Mouse (Mus musculus) liver, embryonic 12.5 days (tissue): ENCODE measurements at regions not wholly inside any gene's neighbourhood (a gene's known extent, or its start where the extent isn't known, plus 50 kb on each side); places are given as distances from the start of the nearest gene placed in this dataset.

ENCODE experiments used
- ATAC-seq: fragments of 200-750 bp; cut with Nextera tagmentation; 2 replicates; pipeline ENCODE4 v1.8.0; 2017; ENCODE audit warnings: moderate number of reproducible peaks, mild to moderate bottlenecking, moderate library complexity
- H3K27ac ChIP-seq: fragments of 300-500 bp; sonication (generic); 2 replicates; pipeline ENCODE4 v1.5.1; 2016; ENCODE audit warnings: mild to moderate bottlenecking
- H3K27me3 ChIP-seq: fragments of 300-500 bp; sonication (generic); replicated peaks from 2 replicates; pipeline ENCODE4 v1.6.1; 2016; ENCODE audit warnings: mild to moderate bottlenecking, moderate library complexity
- H3K36me3 ChIP-seq: fragments of 300-500 bp; sonication (generic); 2 replicates; pipeline ENCODE4 v1.6.1; 2016; ENCODE audit warnings: mild to moderate bottlenecking, moderate library complexity
- H3K4me1 ChIP-seq: fragments of 300-500 bp; sonication (generic); 2 replicates; pipeline ENCODE4 v1.6.1; 2016
- H3K4me2 ChIP-seq: fragments of 300-500 bp; sonication (generic); 2 replicates; pipeline ENCODE4 v1.6.1; 2016; ENCODE audit warnings: mild to moderate bottlenecking, moderate library complexity
- H3K4me3 ChIP-seq: fragments of 300-500 bp; sonication (generic); 2 replicates; pipeline ENCODE4 v1.5.1; 2016; ENCODE audit warnings: mild to moderate bottlenecking, moderate library complexity
- H3K9ac ChIP-seq: fragments of 300-500 bp; sonication (generic); 2 replicates; pipeline ENCODE4 v1.6.1; 2016; ENCODE audit warnings: mild to moderate bottlenecking, moderate library complexity
- H3K9me3 ChIP-seq: fragments of 300-500 bp; sonication (generic); replicated peaks from 2 replicates; pipeline ENCODE4 v1.6.1; 2016; ENCODE audit warnings: mild to moderate bottlenecking, moderate library complexity
- WGBS: fragments of 180-500 bp; shearing (Covaris S2); methylation state at CpG from one replicate; pipeline ENCODE4 v1.1.7; 2016; ENCODE audit not compliant: insufficient replicate concordance; 5-methylcytosine and 5-hydroxymethylcytosine counted together

GRCm38 (mm10) chr1:14513662-14514061 is 1579.5 kb downstream of the 4930444P10Rik start:
- Histone ChIP-seq H3K4me3 (no peak overlapping the region), H3K27me3 (peaks cover 12% of the 10 kb centered on the region), H3K9me3 (no peaks in the 10 kb centered on the region), H3K9ac (no peak overlapping the region), H3K4me1 (no peaks in the 10 kb centered on the region), H3K4me2 (no peak overlapping the region), H3K27ac (no peak overlapping the region), H3K36me3 (no peaks in the 10 kb centered on the region)
- no peak for ATAC-seq

- Histone ChIP-seq H3K4me1 (no peaks in the 10 kb centered on the region), H3K9me3 (no peaks in the 10 kb centered on the region), H3K9ac (no peak overlapping the region), H3K36me3 (no peaks in the 10 kb centered on the region), H3K4me3 (no peak overlapping the region), H3K4me2 (no peak overlapping the region), H3K27me3 (peaks cover 22% of the 10 kb centered on the region), H3K27ac (no peak overlapping the region)
- ATAC-seq: no peak
- WGBS: 64% methylated on average over 9 of the region's 9 CpGs
These were observed 1580.4 kb downstream of the 4930444P10Rik start for GRCm38 (mm10) chr1:14512481-14513285.

- peak; percentile 35 for ATAC-seq
These were observed 1586.1 kb downstream of the 4930444P10Rik start for GRCm38 (mm10) chr1:14506831-14507690.

GRCm38 (mm10) chr1:14506201-14506830 is 1586.8 kb downstream of the 4930444P10Rik start:
- no peaks in the 10 kb centered on the region for H3K9me3 ChIP-seq
- H3K4me2 ChIP-seq: peak overlapping the region; percentile 61
- H3K9ac ChIP-seq: no peak overlapping the region
- peaks cover 75% of the 10 kb centered on the region for H3K27me3 ChIP-seq
- 0 out of 2 replicates have a peak, but pooled peaks cover 6% of the 10 kb centered on the region for H3K4me1 ChIP-seq
- no peaks in the 10 kb centered on the region for H3K36me3 ChIP-seq
- peak; percentile 60 for ATAC-seq
- no peak overlapping the region for H3K27ac ChIP-seq
- H3K4me3 ChIP-seq: peak overlapping the region; percentile 40
- under 1% methylated on average over 33 of the region's 34 CpGs for WGBS

More at GRCm38 (mm10) chr1:14506831-14507690, 1586.1 kb downstream of the 4930444P10Rik start:
- no peaks in the 10 kb centered on the region for H3K36me3 ChIP-seq
- H3K27me3 ChIP-seq: peaks cover 74% of the 10 kb centered on the region
- no peak overlapping the region for H3K9ac ChIP-seq
- no peaks in the 10 kb centered on the region for H3K9me3 ChIP-seq
- H3K4me1 ChIP-seq: 0 out of 2 replicates have a peak, but pooled peaks cover 6% of the 10 kb centered on the region
- peak overlapping the region; percentile 61 for H3K4me2 ChIP-seq
- H3K27ac ChIP-seq: no peak overlapping the region
- H3K4me3 ChIP-seq: peak overlapping the region; percentile 40
- WGBS: 2% methylated on average over 35 of the region's 36 CpGs

GRCm38 (mm10) chr1:14505741-14506140 is 1587.4 kb downstream of the 4930444P10Rik start:
- Histone ChIP-seq H3K9me3 (no peaks in the 10 kb centered on the region), H3K4me3 (no peak overlapping the region), H3K9ac (no peak overlapping the region), H3K4me2 (no peak overlapping the region), H3K4me1 (0 out of 2 replicates have a peak, but pooled peaks cover 6% of the 10 kb centered on the region), H3K27ac (no peak overlapping the region), H3K36me3 (no peaks in the 10 kb centered on the region), H3K27me3 (peaks cover 75% of the 10 kb centered on the region)
- no peak for ATAC-seq
- 3% methylated on average over 6 of the region's 6 CpGs for WGBS

- no peak overlapping the region for H3K27ac ChIP-seq
- no peaks in the 10 kb centered on the region for H3K36me3 ChIP-seq
- ATAC-seq: no peak
- no peak overlapping the region for H3K9ac ChIP-seq
- no peak overlapping the region for H3K4me3 ChIP-seq
- no peak overlapping the region for H3K4me2 ChIP-seq
- H3K27me3 ChIP-seq: peaks cover 76% of the 10 kb centered on the region
- H3K4me1 ChIP-seq: 0 out of 2 replicates have a peak, but pooled peaks cover 6% of the 10 kb centered on the region
- H3K9me3 ChIP-seq: no peaks in the 10 kb centered on the region
- WGBS: 3% methylated on average over 11 of the region's 12 CpGs
These were observed 1588.3 kb downstream of the 4930444P10Rik start for GRCm38 (mm10) chr1:14504767-14505343.

GRCm38 (mm10) chr1:14503881-14504742 is 1589.0 kb downstream of the 4930444P10Rik start:
- Histone ChIP-seq H3K4me1 (0 out of 2 replicates have a peak, but pooled peaks cover 6% of the 10 kb centered on the region), H3K27me3 (peaks cover 70% of the 10 kb centered on the region), H3K9ac (no peak overlapping the region), H3K27ac (no peak overlapping the region), H3K4me2 (no peak overlapping the region), H3K4me3 (no peak overlapping the region), H3K9me3 (no peaks in the 10 kb centered on the region), H3K36me3 (no peaks in the 10 kb centered on the region)
- 7% methylated on average over 17 of the region's 17 CpGs for WGBS
- ATAC-seq: no peak

GRCm38 (mm10) chr1:14503193-14503800 is 1589.8 kb downstream of the 4930444P10Rik start:
- Histone ChIP-seq H3K36me3 (no peaks in the 10 kb centered on the region), H3K4me3 (no peak overlapping the region), H3K4me1 (0 out of 2 replicates have a peak, but pooled peaks cover 6% of the 10 kb centered on the region), H3K27me3 (peaks cover 62% of the 10 kb centered on the region), H3K9me3 (no peaks in the 10 kb centered on the region), H3K27ac (no peak overlapping the region), H3K9ac (no peak overlapping the region), H3K4me2 (no peak overlapping the region)
- ATAC-seq: no peak
- WGBS: 42% methylated on average over 7 of the region's 7 CpGs

GRCm38 (mm10) chr1:14499105-14499504 is 1594.0 kb downstream of the 4930444P10Rik start:
- ATAC-seq: no peak
- Histone ChIP-seq H3K27me3 (peaks cover 20% of the 10 kb centered on the region), H3K27ac (no peak overlapping the region), H3K9ac (no peak overlapping the region), H3K4me1 (no peaks in the 10 kb centered on the region), H3K36me3 (no peaks in the 10 kb centered on the region), H3K4me2 (no peak overlapping the region), H3K9me3 (no peaks in the 10 kb centered on the region), H3K4me3 (no peak overlapping the region)
- 64% methylated on average over 1 of the region's 1 CpGs for WGBS

- Histone ChIP-seq H3K36me3 (no peaks in the 10 kb centered on the region), H3K27ac (no peak overlapping the region), H3K27me3 (no peaks in the 10 kb centered on the region), H3K9ac (no peak overlapping the region), H3K4me3 (no peak overlapping the region), H3K4me1 (peaks cover 9% of the 10 kb centered on the region), H3K9me3 (no peaks in the 10 kb centered on the region), H3K4me2 (no peak overlapping the region)
- WGBS: 61% methylated on average over 3 of the region's 3 CpGs
- no peak for ATAC-seq
These were observed 1603.1 kb downstream of the 4930444P10Rik start for GRCm38 (mm10) chr1:14490026-14490425.
